Mouse (Mus musculus) gonadal fat pad, adult 2 months (tissue): ENCODE measurements around the gene Prpf38a. TPM values are rescaled to one million over a fixed set of nuclear protein-coding genes. Genes with fewer than 3 reads are reported as not detected.
A peak's percentile ranks its signal among the peaks of the same experiment; 100 is the strongest.

Experiments
- DNase-seq: peaks from one replicate; pipeline ENCODE4 v3.0.0-alpha.2; 2012; ENCODE audit warnings: low read depth
- polyA plus RNA-seq: library from polyadenylated mRNA; depleted of rRNA; stranded (reverse); fragments of >200 nt; gene quantifications from 2 replicates; pipeline ENCODE4 v1.2.3, GENCODE M21; 2012; rRNA removed

The Prpf38a gene
- polyA plus RNA-seq, result 7.5 and 8.7 TPM in 2 replicates

DNA sequence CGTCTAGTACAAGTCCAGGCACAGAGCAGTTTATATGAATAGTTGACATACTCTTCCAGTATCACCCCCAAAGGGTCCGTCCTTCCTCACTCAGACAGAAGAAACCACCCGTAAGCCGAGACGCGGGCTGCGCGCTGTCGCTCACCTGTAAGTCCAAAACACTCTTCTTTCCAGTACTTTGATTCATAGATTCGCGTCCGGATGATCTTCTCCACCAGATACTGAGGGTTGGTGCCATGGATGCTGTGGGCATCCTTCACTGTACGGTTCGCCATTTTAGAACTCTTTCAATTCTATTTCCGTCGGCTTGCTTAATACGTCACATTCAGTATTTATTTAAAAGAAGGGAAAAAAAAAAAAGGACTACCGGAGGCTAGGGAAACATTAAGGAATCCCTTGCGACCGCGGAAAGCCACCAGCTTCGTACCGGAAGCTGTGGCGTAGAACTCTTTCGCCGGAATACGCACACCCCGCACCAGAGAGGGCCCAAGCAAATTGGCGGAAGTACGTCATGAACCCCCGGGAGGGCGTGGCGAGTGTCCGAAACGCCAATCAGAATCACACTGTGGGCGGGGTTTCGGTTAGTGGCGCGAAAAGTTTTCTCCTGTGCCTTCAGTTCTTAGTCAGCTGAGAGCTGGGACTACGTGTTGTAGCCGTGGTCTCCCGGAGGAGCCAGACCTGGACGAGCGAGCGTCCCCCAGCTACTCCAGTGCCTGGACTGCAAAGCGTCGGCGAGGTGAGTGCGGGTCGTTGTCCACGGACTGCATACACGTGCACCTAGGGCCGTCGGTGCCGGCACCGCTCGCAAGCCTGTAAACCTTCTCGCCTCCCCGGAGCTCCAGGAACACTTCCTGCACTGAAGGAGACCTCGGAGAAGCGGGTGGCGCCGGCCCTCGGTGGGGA is at the start of gene Prpf38a, which contains the start of gene Orc1:
TSS of gene Prpf38a (minus strand) at position 497 of the 903 bp plus-strand sequence.
TSS of gene Orc1 (plus strand) at position 584 of the 903 bp plus-strand sequence.
- DNase-seq, result peak; percentile 77

DNA sequence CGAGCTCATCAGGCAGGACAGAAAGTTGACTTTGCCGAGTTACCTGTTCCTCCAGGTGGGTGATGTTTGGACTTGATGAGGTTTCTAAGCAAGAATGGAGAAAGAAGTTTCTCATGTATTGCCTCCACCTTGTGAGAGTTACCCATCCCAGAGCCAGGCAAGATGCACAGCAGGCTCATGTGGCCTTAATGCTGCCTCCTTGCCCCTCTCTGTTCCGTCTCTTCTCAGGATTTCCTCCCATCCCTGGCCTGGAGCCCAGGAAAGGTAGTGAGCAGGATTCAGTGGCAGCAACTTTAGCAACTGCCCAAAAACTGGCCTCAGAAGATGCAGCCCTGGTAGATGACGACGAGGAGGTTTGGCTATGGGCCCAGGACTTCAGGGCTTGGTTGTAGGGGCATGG is 47.9 kb upstream of the Prpf38a start:
- DNase-seq, result no peak

DNA sequence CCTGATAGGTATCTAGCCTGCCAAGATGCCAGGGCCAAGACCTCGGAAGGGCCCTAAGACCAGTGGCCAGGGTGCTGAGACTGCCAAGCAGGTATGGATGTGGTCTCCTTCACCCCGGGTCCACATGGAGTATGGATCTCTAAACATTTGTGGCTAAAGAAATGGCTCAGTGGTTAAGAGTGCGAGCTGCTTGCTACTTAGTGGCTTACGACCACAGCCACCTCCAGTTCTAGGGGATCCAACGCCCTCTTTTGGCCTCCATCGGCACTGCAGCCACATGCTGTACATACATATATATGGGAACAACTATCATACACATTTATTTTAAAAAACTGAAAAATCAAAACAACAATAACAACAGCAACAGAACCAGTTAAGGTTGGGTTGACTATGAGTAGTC is 42.4 kb upstream of the Prpf38a start:
- DNase-seq, result no peak

DNA sequence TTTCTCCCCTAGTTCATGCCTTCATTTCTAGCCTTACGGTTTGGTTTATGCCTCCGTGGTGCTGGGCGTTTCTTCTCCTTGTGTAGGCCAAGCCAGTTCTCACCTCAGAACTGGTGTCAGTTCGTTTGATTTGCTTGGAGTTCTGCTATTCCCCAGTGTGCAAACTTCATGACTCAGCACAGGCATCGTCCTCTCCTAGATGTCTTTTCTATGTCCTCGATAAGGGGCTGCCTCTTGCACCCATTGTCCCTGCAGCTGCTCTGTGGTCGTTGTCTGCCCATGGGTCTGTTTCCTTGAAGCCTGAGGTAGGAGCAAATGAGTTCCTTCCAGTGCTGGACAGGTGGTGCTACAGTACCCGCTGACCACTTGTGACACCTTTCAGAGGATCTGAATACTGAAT is 41.4 kb upstream of the Prpf38a start:
- no peak for DNase-seq

DNA sequence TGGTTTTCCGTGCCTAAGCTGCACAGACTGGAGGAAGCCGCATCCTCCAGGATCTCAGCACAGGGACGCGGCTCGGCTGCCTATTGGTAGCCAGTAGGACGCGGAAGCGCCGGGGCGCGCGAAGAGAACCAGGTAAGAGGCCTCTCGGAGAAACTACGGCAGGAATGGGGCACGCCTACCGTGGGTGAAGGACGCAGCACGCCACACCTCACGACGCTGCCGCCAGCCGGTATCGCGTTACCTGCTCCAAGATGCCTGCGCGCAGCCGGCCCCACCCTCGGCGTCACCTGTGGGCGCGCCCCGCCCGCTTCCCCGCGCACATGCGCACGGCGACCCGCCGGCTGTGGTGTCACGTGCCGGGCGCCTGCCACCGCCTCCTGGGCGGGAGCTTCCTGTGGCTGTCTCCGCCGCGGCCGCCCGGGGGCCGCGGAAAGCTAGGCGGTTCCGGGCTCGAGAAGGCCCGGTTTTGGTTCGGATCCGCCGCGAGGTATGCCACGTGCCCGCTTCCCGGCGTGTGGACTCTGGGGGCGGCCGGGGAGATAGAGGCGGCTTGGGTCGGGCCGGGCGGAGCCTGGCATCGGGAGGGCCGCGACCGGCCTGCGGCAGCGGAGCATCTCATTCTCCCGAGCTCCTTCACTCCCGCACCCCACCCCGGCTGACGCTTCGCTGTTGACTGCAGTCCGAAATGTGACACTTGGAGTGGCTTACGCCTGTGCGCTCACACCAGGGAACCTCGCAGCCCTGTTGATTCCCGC is 40.6 kb upstream of the Prpf38a start, which contains the start of gene Cc2d1b:
TSS of gene Cc2d1b (plus strand) at position 354 of the 755 bp plus-strand sequence.
- peak; percentile 51 for DNase-seq

DNA sequence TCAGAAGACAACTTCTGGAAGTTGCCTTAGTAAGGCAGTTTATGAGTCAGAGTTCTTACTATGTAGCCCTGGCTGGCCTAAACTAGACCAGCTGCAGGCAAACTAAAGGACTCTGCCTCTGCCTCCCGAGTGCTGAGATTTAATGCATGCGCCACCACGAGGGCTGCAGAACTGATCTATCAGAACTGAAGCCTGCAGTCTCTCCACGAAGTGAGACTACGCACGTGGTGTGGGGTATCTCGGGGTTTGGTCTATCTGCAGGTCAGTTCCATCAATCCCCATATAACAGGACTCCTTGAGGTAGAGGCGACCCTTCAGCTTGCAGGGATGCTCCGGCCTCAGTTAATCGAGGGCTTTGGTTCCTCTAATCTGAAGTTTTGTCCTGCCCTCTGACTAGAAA is 40.0 kb upstream of the Prpf38a start:
- no peak for DNase-seq

DNA sequence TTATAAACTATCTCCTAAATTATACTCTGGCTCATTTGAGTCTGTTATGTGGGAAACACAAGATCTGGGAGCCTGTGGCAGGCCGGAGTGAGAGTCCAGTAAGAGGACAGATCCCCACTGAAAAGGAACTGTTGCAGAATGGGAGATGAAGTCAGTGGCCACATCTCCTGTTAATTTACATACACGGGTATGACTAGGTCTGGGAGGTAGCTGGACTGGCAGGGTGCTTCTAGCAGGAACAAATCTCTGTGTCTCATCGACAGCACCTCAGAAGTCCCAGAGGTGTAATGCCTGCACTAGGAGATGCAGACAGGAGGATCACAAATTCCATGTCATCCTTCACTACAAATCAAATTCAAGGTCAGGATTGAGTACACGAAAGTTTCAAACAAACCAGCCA is 39.5 kb upstream of the Prpf38a start:
- no peak for DNase-seq

DNA sequence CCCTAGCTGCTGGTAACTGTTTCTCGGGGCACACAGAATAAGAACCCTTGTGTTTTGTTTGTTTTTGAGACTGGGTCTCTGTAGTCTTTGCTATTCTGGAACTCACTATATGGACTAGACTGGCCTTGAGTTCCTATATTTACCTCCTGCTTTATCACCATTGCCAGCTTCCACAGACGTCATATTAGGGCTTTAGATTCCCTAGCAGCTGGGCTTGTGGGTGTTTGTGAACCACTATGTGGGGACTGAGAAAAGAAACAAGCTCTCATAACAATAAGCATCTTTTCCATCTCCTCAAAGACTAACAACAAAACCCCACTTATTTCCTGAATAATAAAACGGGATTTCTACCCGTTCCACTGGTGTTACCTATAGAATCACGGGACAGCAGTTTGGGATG is 31.8 kb upstream of the Prpf38a start:
- DNase-seq, result no peak

DNA sequence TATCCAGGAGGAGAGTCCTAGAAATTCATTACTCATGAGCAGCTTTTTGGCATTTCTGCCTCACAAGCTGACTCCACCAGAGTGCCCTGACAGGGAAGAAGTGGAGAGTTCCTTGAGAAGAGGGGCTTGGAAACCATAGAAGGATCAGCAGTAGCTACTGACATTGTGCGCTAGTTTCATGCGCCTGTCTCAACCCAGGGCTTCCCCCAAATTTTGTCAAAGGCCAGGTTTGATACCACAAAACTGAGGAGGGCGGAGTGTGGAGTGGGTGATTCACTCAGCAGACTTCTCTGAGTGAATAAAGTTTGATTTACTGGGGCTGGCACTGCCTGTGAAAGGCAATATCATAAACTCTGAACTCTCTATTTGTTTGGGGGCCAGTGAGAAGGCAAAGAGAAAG is 29.5 kb upstream of the Prpf38a start:
- DNase-seq, result no peak

DNA sequence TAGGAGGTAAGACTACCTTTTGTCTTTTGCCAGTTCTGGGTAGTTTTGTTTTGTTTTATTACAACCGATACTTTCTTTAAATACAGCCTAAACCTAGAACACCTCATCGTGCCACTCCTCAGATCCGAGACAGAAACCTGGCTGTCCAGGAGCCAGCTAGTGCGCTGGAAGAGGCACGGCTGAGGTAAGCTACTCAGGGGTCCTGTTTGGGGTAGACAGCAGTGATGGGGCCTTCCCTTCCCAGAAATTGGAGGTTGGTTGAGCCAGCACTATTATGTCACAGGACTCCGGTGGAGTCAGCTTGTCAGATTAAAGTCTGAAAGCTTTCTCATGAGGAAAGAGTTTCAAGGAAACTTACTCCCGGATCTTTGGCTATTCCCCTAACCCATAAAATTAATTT is 22.7 kb upstream of the Prpf38a start:
- DNase-seq, result no peak

DNA sequence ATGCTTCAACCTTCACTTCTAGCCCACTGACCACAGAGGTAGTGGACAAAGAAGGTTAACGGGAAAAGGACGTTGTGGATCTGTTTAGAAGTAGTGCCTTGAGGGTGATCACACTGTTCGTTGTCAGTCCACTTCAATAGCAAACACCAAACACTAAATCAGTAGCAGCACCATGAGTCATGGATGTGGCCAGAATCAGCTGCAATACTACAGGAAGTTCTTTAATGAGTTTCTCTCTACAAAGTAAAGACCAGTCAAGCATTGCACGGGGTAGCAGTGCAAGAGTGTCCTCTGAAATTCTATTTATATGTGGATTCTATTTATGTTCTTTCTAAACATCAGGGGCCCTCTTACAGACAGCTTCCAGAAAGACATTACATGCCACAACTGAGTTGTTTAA is 19.2 kb upstream of the Prpf38a start:
- no peak for DNase-seq

DNA sequence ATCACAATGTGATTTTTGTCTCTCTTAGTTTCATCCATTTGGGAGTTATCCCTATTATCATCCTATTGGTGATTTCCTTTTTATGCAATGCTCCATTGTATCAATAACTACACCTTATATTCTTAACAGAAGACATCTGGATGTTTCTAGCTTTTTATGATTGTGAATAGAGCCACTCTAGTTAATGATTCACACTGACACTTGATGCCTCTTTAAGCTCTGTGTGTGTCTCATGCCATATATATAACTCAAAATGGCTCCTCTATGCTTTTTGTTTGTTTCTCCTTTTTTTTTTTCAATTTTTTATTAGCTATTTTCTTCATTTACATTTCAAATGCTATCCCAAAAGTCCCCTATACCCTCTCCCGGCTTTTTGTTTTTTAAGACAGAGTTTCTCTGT is 16.6 kb upstream of the Prpf38a start:
- no peak for DNase-seq

DNA sequence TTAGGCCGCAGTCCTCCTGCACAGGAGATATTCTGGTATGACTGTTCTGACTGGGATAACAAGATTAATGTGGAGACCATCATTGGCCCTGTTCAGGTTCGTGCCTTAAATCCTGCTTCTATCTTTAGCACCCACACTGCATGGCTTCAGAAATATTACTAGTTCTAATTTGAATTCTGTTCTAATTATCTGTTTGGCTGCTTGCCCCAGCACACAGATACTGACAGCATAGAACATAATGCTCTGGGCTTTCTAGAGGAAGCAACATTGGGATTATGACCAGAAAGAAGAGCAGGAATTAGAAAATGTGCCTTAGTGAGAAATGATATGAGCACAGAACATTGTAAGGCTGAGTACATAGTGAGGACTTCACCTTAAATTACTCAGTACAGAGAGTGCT is 14.2 kb upstream of the Prpf38a start:
- no peak for DNase-seq

DNA sequence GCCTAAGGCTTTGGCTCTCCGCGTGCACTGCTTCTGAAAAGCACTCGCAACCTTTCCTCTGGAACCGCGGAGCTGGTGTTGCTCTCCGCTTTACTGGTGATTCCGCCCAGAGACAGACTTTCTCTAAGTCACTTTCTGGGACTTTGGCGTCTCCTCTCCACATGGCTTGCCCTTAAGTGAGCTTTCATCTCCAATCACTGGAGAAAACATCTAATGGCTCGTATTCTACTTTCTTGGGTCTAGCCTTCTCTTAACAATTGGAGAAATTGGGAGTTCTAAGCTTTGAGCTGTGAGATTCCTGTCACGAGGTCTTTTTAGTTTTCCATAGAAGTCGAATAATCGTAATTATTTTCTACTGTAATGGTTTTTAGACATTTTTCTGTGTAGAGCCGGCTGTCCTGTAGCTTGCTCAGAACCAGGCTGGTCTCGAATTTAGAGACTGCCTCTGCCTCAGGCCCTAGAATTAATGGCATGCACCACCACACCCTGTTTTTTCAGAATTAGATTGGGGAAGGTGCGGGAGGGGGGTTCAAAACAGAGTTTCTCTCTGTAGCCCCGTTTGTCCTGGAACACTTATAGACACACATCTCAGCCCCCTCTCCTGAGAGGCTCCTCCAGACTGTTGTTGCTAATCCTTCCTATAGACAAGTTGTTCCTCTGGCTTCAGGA is 741 bp upstream of the Prpf38a start:
- no peak for DNase-seq

DNA sequence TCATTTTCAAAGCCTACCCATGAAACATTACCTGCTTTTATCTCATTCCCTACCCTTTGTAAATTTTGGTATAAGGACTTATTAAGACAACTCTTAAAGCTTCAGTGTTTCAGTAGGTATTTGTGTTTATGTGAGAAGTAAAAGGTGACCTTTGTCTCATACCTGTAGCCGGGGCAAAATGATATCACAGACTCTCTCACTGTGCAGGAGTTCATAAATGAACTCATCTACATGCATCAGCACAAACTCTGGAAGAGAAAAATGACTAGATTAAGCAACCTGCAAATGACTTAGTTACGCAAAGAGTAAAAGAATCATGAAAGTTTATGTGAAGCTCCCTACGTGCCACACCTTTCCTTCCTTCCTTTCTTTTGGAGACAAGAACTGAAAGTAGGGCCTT is 6.5 kb downstream of the Prpf38a start:
- no peak for DNase-seq

DNA sequence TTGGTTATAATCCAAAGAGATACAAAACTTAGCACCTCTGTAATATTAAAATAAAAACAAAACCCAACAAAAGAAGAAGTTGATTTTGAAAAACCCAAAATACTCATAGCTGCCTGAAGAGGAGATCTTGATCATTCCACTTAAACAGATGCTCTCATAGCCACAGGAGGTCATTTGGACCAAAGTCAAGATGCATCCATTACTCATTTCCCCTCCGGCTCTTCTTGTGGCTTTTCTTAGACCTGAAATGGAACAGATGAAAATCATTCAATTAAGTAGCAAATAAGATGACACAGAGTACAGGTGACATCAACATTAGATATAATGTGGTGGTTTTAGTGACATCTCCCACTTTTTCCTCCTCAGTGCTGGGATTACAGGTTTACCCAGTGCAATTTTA is 14.1 kb downstream of the Prpf38a start:
- no peak for DNase-seq

DNA sequence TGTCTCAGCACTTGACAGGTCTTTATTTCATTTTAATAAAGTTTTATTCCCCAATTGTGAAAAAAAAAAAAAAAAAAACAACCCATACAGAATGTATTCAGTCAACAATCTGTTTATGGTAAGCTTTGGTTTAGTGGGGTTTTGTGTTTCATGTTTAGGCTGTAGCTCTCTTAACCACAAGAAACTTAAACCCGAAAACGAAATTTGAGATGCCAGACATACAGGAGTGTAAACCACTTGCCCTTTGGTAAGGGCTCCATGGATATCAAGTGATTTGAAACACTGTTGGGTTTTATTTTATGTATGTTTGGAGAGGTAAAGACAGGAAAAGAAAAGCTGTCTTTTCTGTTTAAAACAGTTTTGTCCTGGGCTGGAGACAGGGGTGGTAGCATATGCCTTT is 39.4 kb downstream of the Prpf38a start:
- DNase-seq, result no peak

Other genes with a start within 250 kb of the Prpf38a start
- gene Shisal2a, start 196.0 kb downstream of the Prpf38a start, polyA plus RNA-seq, result 0.79 and 1.3 TPM in 2 replicates
- gene Gpx7, start 172.4 kb downstream of the Prpf38a start, polyA plus RNA-seq, result 29.4 and 31.5 TPM in 2 replicates
- 31.2 and 40.7 TPM in 2 replicates for gene Tut4, start 119.9 kb downstream of the Prpf38a start, polyA plus RNA-seq
- gene Orc1, start 87 bp upstream of the Prpf38a start, polyA plus RNA-seq, result 0.22 and 0.36 TPM in 2 replicates
- 34.8 and 41.4 TPM in 2 replicates for gene Cc2d1b, start 40.6 kb upstream of the Prpf38a start, polyA plus RNA-seq
- gene 3110021N24Rik, start 140.3 kb upstream of the Prpf38a start, polyA plus RNA-seq, result 0.13 TPM in 1 of 2 replicates, not detected in the other
- 3.9 and 4.3 TPM in 2 replicates for gene Zfyve9, start 201.5 kb upstream of the Prpf38a start, polyA plus RNA-seq